Mouse (Mus musculus) left cerebral cortex, adult 18-20 months (tissue): ENCODE results near the gene Insl3. TPM values are rescaled to one million over a fixed set of nuclear protein-coding genes. Genes with fewer than 3 reads are reported as not detected.

Experiments
- total RNA-seq, 2 experiments: library from RNA; stranded (reverse); gene quantifications; 2 replicates each; pipeline ENCODE4 v1.2.3; 2021

The Insl3 gene
- total RNA-seq, 2 experiments from 2014 or later, result 0.63 TPM; not detected in 1

Other genes starting within 250 kb of the Insl3 start
- 100 to 1,000 TPM; 318 to 342 TPM for gene Abhd8, start 225.6 kb upstream of the Insl3 start, total RNA-seq
- gene Mrpl34, start 224.3 kb upstream of the Insl3 start, total RNA-seq, result 10 to 100 TPM; 58.6 to 61.4 TPM
- gene Dda1, start 220.0 kb upstream of the Insl3 start, total RNA-seq, result 10 to 100 TPM; 76.7 to 86.1 TPM
- 10 to 100 TPM; 56.2 to 58.6 TPM for gene Ano8, start 203.3 kb upstream of the Insl3 start, total RNA-seq
- gene Gtpbp3, start 201.1 kb upstream of the Insl3 start, total RNA-seq, result 10 to 100 TPM; 29.3 to 36.7 TPM
- gene Plvap, start 177.5 kb upstream of the Insl3 start, total RNA-seq, result 1 to 10 TPM; 9.4 to 9.5 TPM
- gene Ccdc194, start 163.5 kb upstream of the Insl3 start, total RNA-seq, result not detected
- gene Bst2, start 151.8 kb upstream of the Insl3 start, total RNA-seq, result 1 to 10 TPM; 4.7 to 6.9 TPM
- gene Mvb12a, start 146.3 kb upstream of the Insl3 start, total RNA-seq, result 10 to 100 TPM; 35.5 to 36.6 TPM
- gene Tmem221, start 130.3 kb upstream of the Insl3 start, total RNA-seq, result under 1 TPM; 0.21 to 0.23 TPM
- gene Nxnl1, start 122.6 kb upstream of the Insl3 start, total RNA-seq, result under 1 TPM in 1 of 2 experiments, not detected in 1; 0.26 TPM
- 100 to 1,000 TPM in 1 of 2 experiments, 10 to 100 TPM in 1; 86.2 to 100 TPM for gene Slc27a1, start 120.3 kb upstream of the Insl3 start, total RNA-seq
- gene Pgls, start 97.0 kb upstream of the Insl3 start, total RNA-seq, result 10 to 100 TPM; 31.1 to 31.3 TPM
- gene Fam129c, start 91.6 kb upstream of the Insl3 start, total RNA-seq, result 1 to 10 TPM; 1.9 to 4.8 TPM
- 10 to 100 TPM; 46.9 to 49.8 TPM for gene Colgalt1, start 78.2 kb upstream of the Insl3 start, total RNA-seq
- 100 to 1,000 TPM; 267 to 296 TPM for gene Unc13a, start 17.5 kb upstream of the Insl3 start, total RNA-seq
- gene Jak3, start 12.9 kb upstream of the Insl3 start, total RNA-seq, result 1 to 10 TPM; 4.8 to 5.0 TPM
- gene B3gnt3, start 12.6 kb downstream of the Insl3 start, total RNA-seq, result 1 to 10 TPM in 1 of 2 experiments, under 1 TPM in 1; 0.82 to 1.1 TPM
- 100 to 1,000 TPM; 155 to 167 TPM for gene Fcho1, start 36.5 kb downstream of the Insl3 start, total RNA-seq
- 10 to 100 TPM in 1 of 2 experiments, 1 to 10 TPM in 1; 9.8 to 10.9 TPM for gene Zfp709, start 192.8 kb downstream of the Insl3 start, total RNA-seq
- 10 to 100 TPM; 12.9 to 13.7 TPM for gene Zfp882, start 219.4 kb downstream of the Insl3 start, total RNA-seq
- 10 to 100 TPM; 26.9 to 29.0 TPM for gene Zfp617, start 219.4 kb downstream of the Insl3 start, total RNA-seq